Mouse (Mus musculus) hindbrain, embryonic 14.5 days (tissue): ENCODE data around the gene Acot7. TPM values are rescaled to one million over a fixed set of nuclear protein-coding genes. Genes with fewer than 3 reads are reported as not detected.
A peak's percentile ranks its signal among the peaks of the same experiment; 100 is the strongest.

Experiments used
- ATAC-seq: fragments of 200-750 bp; cut with Nextera tagmentation; 2 replicates; pipeline ENCODE4 v1.8.0; 2017; ENCODE audit warnings: moderate number of reproducible peaks, mild to moderate bottlenecking, moderate TSS enrichment, moderate library complexity; ENCODE audit not compliant: low FRiP score
- DNase-seq: peaks from one replicate; pipeline ENCODE4 v3.0.0-alpha.2; 2015; ENCODE audit warnings: low spot score
- H3K27ac ChIP-seq: fragments of 300-500 bp; sonication (generic); 2 replicates; pipeline ENCODE4 v1.5.1; 2014; ENCODE audit warnings: mild to moderate bottlenecking, moderate library complexity
- H3K27me3 ChIP-seq: fragments of 300-500 bp; sonication (generic); 2 replicates; pipeline ENCODE4 v1.6.1; 2014; ENCODE audit warnings: mild to moderate bottlenecking, low read length, mixed read lengths; ENCODE audit not compliant: control insufficient read depth, insufficient read depth
- H3K36me3 ChIP-seq: fragments of 300-500 bp; sonication (generic); replicated peaks from 2 replicates; pipeline ENCODE4 v1.6.1; 2014; ENCODE audit not compliant: control insufficient read depth, insufficient read depth
- H3K4me1 ChIP-seq: fragments of 300-500 bp; sonication (generic); replicated peaks from 2 replicates; pipeline ENCODE4 v1.6.1; 2014; ENCODE audit warnings: antibody characterized with exemption, low read length, mixed read lengths; ENCODE audit not compliant: control insufficient read depth, insufficient read depth
- H3K4me2 ChIP-seq: fragments of 300-500 bp; sonication (generic); replicated peaks from 2 replicates; pipeline ENCODE4 v1.6.1; 2014; ENCODE audit warnings: mild to moderate bottlenecking, moderate library complexity
- H3K4me3 ChIP-seq: fragments of 300-500 bp; sonication (generic); replicated peaks from 2 replicates; pipeline ENCODE4 v1.5.1; 2014; ENCODE audit warnings: mild to moderate bottlenecking, low read length
- H3K9ac ChIP-seq: fragments of 300-500 bp; sonication (generic); 2 replicates; pipeline ENCODE4 v1.6.1; 2014
- H3K9me3 ChIP-seq: fragments of 300-500 bp; sonication (generic); 2 replicates; pipeline ENCODE4 v1.6.1; 2016; ENCODE audit warnings: low read length; ENCODE audit not compliant: control insufficient read depth
- WGBS: fragments of 180-500 bp; shearing (Covaris S2); extraction: QIAGEN DNeasy Blood & Tissue Kit; methylation state at CpG from one replicate; pipeline ENCODE4 v1.1.7; 2014; 5-methylcytosine and 5-hydroxymethylcytosine counted together
- polyA plus RNA-seq: library from polyadenylated mRNA; unstranded; fragments of >200 nt; fragmentation: Nextera tagmentation; extraction: Ambion mirVana; gene quantifications from 2 replicates; pipeline ENCODE4 v1.2.1, GENCODE M21; 2014

The Acot7 gene
- polyA plus RNA-seq, 1 experiment from 2014 or later = 352 TPM

- H3K36me3 ChIP-seq = peaks cover 14% of the 10 kb centered on the region
- H3K4me1 ChIP-seq = peaks cover 10% of the 10 kb centered on the region
- no peak overlapping the region for H3K9ac ChIP-seq
- ATAC-seq = no peak
- H3K4me2 ChIP-seq = no peak overlapping the region
- no peak overlapping the region for H3K4me3 ChIP-seq
- DNase-seq = no peak
- WGBS = 90% methylated on average over 9 of the region's 9 CpGs
- H3K27me3 ChIP-seq = no peaks in the 10 kb centered on the region
- no peak overlapping the region for H3K27ac ChIP-seq
- H3K9me3 ChIP-seq = no peaks in the 10 kb centered on the region
These were observed 65.4 kb downstream of the Acot7 start for GRCm38 (mm10) chr4:152243241-152243891.

DNA sequence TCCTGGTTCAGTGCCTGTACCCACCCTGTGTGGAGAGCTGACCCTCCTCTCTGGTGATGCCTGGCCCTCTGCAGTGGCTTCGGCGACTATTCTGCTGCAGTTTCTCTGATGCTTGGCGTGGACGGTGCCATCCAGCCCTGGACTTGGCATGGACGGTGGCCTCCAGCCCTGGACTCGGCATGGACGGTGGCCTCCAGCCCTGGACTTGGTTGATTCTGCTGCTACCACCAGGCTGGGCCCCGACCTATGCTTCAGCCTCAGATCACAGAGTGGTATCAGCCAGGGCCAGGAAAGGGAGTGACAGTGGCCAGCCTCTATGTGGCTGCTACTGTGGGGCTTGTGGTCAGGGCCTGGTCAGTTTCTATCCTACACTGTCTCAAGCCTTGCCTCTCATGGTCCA lies 66.0 kb downstream of the Acot7 start:
- no peak overlapping the region for H3K4me3 ChIP-seq
- no peak overlapping the region for H3K27ac ChIP-seq
- WGBS = 93% methylated on average over 8 of the region's 8 CpGs
- ATAC-seq (no peak), DNase-seq (no peak)
- H3K9me3 ChIP-seq = no peaks in the 10 kb centered on the region
- H3K9ac ChIP-seq = no peak overlapping the region
- 0 out of 2 replicates have a peak, but pooled peaks cover 8% of the 10 kb centered on the region for H3K36me3 ChIP-seq
- no peak overlapping the region for H3K4me2 ChIP-seq
- H3K4me1 ChIP-seq = peaks cover 10% of the 10 kb centered on the region
- no peaks in the 10 kb centered on the region for H3K27me3 ChIP-seq

- no peak for ATAC-seq
- no peak overlapping the region for H3K27ac ChIP-seq
- 91% methylated on average over 11 of the region's 11 CpGs for WGBS
These were observed 66.9 kb downstream of the Acot7 start for GRCm38 (mm10) chr4:152244545-152245522.

GRCm38 (mm10) chr4:152246011-152246410 lies 68.1 kb downstream of the Acot7 start:
- Histone ChIP-seq H3K4me2 (no peak overlapping the region), H3K36me3 (peaks cover under 1% of the 10 kb centered on the region; the same call in 1 of the 2 replicates), H3K4me1 (peaks cover 10% of the 10 kb centered on the region), H3K27me3 (no peaks in the 10 kb centered on the region), H3K9ac (no peak overlapping the region), H3K4me3 (no peak overlapping the region), H3K27ac (0 out of 2 replicates have a peak overlapping the region, but pooled peaks have one; percentile 11), H3K9me3 (no peaks in the 10 kb centered on the region)
- WGBS = 78% methylated on average over 6 of the region's 6 CpGs
- ATAC-seq (no peak), DNase-seq (no peak)

More at GRCm38 (mm10) chr4:152244545-152245522, 66.9 kb downstream of the Acot7 start:
- Histone ChIP-seq H3K9ac (peak overlapping the region; percentile 28; the same call in 1 of the 2 replicates), H3K4me3 (no peak overlapping the region), H3K4me1 (peaks cover 10% of the 10 kb centered on the region), H3K4me2 (no peak overlapping the region), H3K27me3 (no peaks in the 10 kb centered on the region), H3K9me3 (no peaks in the 10 kb centered on the region), H3K36me3 (peaks cover 7% of the 10 kb centered on the region; the same call in 1 of the 2 replicates)
- no peak for DNase-seq

GRCm38 (mm10) chr4:152247195-152247594 lies 69.3 kb downstream of the Acot7 start:
- H3K9ac ChIP-seq = no peak overlapping the region
- ATAC-seq (no peak), DNase-seq (no peak)
- H3K4me1 ChIP-seq = peaks cover 10% of the 10 kb centered on the region
- 0 out of 2 replicates have a peak overlapping the region, but pooled peaks have one; percentile 20 for H3K27ac ChIP-seq
- no peaks in the 10 kb centered on the region for H3K27me3 ChIP-seq
- no peaks in the 10 kb centered on the region; the same call in 1 of the 2 replicates for H3K36me3 ChIP-seq
- no peak overlapping the region for H3K4me3 ChIP-seq
- WGBS = 76% methylated on average over 3 of the region's 3 CpGs
- H3K4me2 ChIP-seq = no peak overlapping the region
- no peaks in the 10 kb centered on the region for H3K9me3 ChIP-seq

DNA sequence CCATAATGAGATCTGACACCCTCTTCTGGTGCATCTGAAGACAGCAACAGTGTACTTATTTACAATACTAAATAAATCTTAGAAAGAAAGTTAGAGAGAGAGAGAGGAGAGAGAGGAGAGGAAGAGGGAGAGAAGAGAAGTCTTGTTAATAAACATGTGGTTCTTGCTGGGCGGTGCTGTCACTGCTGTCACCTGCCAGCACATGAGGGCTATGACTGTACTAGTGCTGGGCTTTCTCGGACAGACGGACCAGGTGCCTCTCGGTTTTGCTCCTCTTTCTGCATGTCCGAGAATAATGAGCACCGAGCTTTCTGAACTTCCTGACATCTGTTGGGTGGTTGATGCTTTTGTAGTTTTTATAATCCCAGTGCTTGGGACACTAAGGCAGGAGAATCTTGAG lies 72.7 kb downstream of the Acot7 start:
- Histone ChIP-seq H3K27me3 (no peaks in the 10 kb centered on the region), H3K4me1 (peaks cover 10% of the 10 kb centered on the region), H3K4me3 (no peak overlapping the region), H3K9ac (no peak overlapping the region), H3K36me3 (peaks cover 16% of the 10 kb centered on the region), H3K27ac (no peak overlapping the region), H3K9me3 (no peaks in the 10 kb centered on the region), H3K4me2 (no peak overlapping the region)
- ATAC-seq (no peak), DNase-seq (no peak)
- WGBS = 93% methylated on average over 6 of the region's 6 CpGs

GRCm38 (mm10) chr4:152253183-152253759 lies 75.3 kb downstream of the Acot7 start:
- Histone ChIP-seq H3K27ac (no peak overlapping the region), H3K36me3 (peaks cover 16% of the 10 kb centered on the region), H3K4me3 (no peak overlapping the region), H3K4me2 (no peak overlapping the region), H3K4me1 (no peaks in the 10 kb centered on the region), H3K9ac (no peak overlapping the region), H3K27me3 (no peaks in the 10 kb centered on the region), H3K9me3 (no peaks in the 10 kb centered on the region)
- no peak for DNase-seq
- ATAC-seq = no peak
- 76% methylated on average over 9 of the region's 9 CpGs for WGBS

- H3K9me3 ChIP-seq = no peaks in the 10 kb centered on the region
- no peak overlapping the region for H3K27ac ChIP-seq
- H3K9ac ChIP-seq = no peak overlapping the region
- H3K4me3 ChIP-seq = no peak overlapping the region
- ATAC-seq (no peak), DNase-seq (no peak)
- no peaks in the 10 kb centered on the region for H3K27me3 ChIP-seq
- 58% methylated on average over 6 of the region's 6 CpGs for WGBS
- H3K36me3 ChIP-seq = peaks cover 19% of the 10 kb centered on the region
- no peak overlapping the region for H3K4me2 ChIP-seq
- no peaks in the 10 kb centered on the region for H3K4me1 ChIP-seq
These were observed 79.1 kb downstream of the Acot7 start for GRCm38 (mm10) chr4:152257070-152257469.

DNA sequence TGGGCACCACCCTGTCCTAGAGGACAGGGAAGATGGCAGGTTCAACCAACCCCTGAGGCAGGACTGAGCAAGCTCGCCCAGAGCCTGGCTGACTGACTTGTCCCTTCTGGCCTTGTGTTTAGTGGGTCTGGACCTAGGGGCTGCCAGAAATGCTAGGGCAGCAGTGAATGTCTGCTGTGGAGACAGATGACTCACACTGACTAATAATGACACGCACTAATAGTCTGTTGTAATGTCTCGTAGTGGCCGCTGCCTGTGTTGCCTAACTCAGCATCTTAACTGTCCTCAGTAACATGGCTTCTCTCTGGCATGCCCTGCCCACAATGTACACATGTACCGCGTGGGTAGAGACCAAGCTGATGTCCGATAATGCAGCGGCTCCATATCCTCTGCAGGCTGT lies 82.5 kb downstream of the Acot7 start:
- WGBS = 87% methylated on average over 8 of the region's 8 CpGs
- H3K4me2 ChIP-seq = no peak overlapping the region
- H3K36me3 ChIP-seq = 0 out of 2 replicates have a peak, but pooled peaks cover 3% of the 10 kb centered on the region
- H3K9ac ChIP-seq = no peak overlapping the region
- DNase-seq (no peak), ATAC-seq (no peak)
- no peak overlapping the region for H3K4me3 ChIP-seq
- no peaks in the 10 kb centered on the region for H3K9me3 ChIP-seq
- H3K4me1 ChIP-seq = no peaks in the 10 kb centered on the region
- H3K27me3 ChIP-seq = no peaks in the 10 kb centered on the region
- H3K27ac ChIP-seq = no peak overlapping the region
